Mouse (Mus musculus): ENCODE measurements around the gene Ankrd55.

GRCm38 (mm10) chr13:112330257-112330656 is 42.0 kb downstream of the Ankrd55 start:
- TF ChIP-seq GATA1 (IDR thresholded peaks at IDR 0.05; ENCODE audit: borderline replicate concordance, low read length) = no peak
- TF ChIP-seq FLI1 (IDR thresholded peaks at IDR 0.05; ENCODE audit: low read length) = no peak
